Mouse (Mus musculus) embryonic fibroblast, embryonic 13.5 days (primary cell): ENCODE data around the gene Immp2l.

ENCODE experiments used
- CTCF ChIP-seq: IDR thresholded peaks from 2 replicates; pipeline ENCODE4 v1.5.1; 2011; ENCODE audit warnings: mild to moderate bottlenecking, control low read depth, low read length, moderate library complexity, borderline replicate concordance; ENCODE audit not compliant: insufficient read depth
- POLR2A ChIP-seq: IDR thresholded peaks from 2 replicates; pipeline ENCODE4 v1.6.1; 2011; ENCODE audit warnings: low read depth, mild to moderate bottlenecking, control low read depth, low read length, moderate library complexity

GRCm38 (mm10) chr12:41316426-41316825 lies 292.5 kb downstream of the Immp2l start:
- no peak for TF ChIP-seq CTCF
- TF ChIP-seq POLR2A = no peak
